Mouse (Mus musculus): Measurements from ENCODE around the gene Arrdc3. TPM values are rescaled to one million over a fixed set of nuclear protein-coding genes. Genes with fewer than 3 reads are reported as not detected.

Arrdc3 gene
- total RNA-seq (2021) = 10 to 100 TPM; 34.0 to 39.4 TPM
- long read RNA-seq, experiment 1, full-length matches to known transcripts = 31 of 41 reads
- long read RNA-seq, experiment 1, partial matches to known transcripts = 7 of 41 reads
- long read RNA-seq, experiment 1, other reads (novel, unspliced or antisense) = 3 of 41 reads
- long read RNA-seq, experiment 2, full-length matches to known transcripts = 37 of 45 reads
- long read RNA-seq, experiment 2, partial matches to known transcripts = 2 of 45 reads
- long read RNA-seq, experiment 2, other reads (novel, unspliced or antisense) = 6 of 45 reads

DNA sequence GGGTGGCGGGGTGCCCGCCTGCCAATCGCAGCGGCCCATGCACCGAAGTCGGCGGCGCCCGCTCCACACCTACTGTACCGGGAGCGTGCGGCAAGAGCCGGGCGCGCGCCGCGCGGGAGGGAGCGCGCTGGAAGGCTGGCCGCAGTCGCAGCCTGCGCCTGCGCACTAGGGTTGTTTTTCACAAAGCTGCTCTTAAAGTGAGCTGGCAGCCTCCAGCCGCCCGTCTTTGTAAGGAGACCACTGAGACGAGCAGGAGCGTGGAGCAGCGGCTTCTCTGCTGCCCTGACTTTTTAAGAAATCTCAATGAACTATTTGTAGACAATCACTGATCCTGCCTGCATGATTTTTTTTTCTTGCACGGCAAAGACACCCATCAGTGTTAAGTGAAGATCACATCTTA, at the start of gene Arrdc3:
Gene Arrdc3 (plus strand): TSS at position 195 of the 400 bp plus-strand sequence.
- Histone ChIP-seq H3K4me3 (peak within 1 kb of the TSS; percentile 70), H3K27ac (peak within 1 kb of the TSS; percentile 100)
- DNase-seq (ENCODE audit: extremely low spot score in 1 of 2, low spot score in 2 of 2) = peak; percentile 97
- intact Hi-C loops (cut with DNase I) = loop anchor here (2.0 to 10.0 kb wide), 4 partner anchors 212 to 772 kb away; partner anchors contain the start of gene Lysmd3
- TF ChIP-seq CTCF (IDR thresholded peaks at IDR 0.05) = no peak

DNA sequence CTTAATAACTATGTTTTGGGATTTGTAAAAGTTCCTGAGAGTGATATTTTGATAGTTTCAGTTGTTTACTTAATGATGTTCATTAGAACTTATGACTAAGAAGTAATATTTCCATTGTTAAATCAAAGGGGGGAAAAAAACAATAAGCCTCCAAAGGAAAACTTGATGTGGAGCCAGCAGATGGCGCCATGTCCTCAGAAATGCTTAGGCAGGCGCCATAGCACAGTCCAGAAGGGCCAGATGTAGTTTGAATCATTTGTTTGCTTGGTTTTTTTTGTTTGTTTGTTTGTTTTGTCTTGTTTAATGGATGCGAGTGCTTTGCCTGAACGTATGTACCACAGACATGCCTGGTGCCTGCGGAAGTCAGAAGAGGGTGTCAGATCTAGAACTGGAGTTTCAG, 21.0 kb upstream of the Arrdc3 start:
- peak; percentile 56 to 75 for DNase-seq (ENCODE audit: extremely low spot score in 1 of 2, low spot score in 2 of 2)
- Histone ChIP-seq H3K4me3 (no peak overlapping the region), H3K27ac (no peak overlapping the region)
- intact Hi-C loops (cut with DNase I) = loop anchor here (1.0 to 2.0 kb wide), 4 partner anchors 293 to 565 kb away; no protein-coding TSS in a partner anchor
- TF ChIP-seq CTCF (IDR thresholded peaks at IDR 0.05) = peak; percentile 87

GRCm38 (mm10) chr13:80864195-80864594, 19.0 kb upstream of the Arrdc3 start:
- intact Hi-C loops (cut with DNase I) = no loop called here
- Histone ChIP-seq H3K4me3 (no peak overlapping the region), H3K27ac (no peak overlapping the region)
- no peak for TF ChIP-seq CTCF (IDR thresholded peaks at IDR 0.05)
- no peak for DNase-seq (ENCODE audit: extremely low spot score in 1 of 2, low spot score in 2 of 2)

DNA sequence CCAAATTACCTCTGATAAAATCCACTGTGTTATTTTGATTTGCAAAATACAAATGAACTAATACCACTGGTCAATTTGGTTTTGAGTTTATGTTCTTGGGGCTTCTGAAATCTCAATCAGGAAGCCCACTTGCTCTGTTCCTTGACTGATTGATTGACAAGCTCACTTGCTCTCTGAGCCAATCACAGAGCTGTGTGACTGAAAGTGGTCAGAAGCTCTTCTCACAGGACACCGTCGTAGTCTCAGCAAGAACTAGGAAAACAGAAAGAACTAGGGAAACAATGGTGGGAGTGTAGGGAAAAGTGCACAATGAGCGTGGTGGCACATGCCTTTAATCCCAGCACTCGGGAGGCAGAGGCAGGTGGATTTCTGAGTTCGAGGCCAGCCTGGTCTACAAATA, 8.1 kb upstream of the Arrdc3 start:
- no peak overlapping the region for H3K27ac ChIP-seq
- no peak overlapping the region for H3K4me3 ChIP-seq
- no peak for DNase-seq (ENCODE audit: extremely low spot score in 1 of 2, low spot score in 2 of 2)
- intact Hi-C loops (cut with DNase I) = no loop called here
- no peak for TF ChIP-seq CTCF (IDR thresholded peaks at IDR 0.05)

GRCm38 (mm10) chr13:80880756-80881155, 2.4 kb upstream of the Arrdc3 start:
- no peak overlapping the region for H3K27ac ChIP-seq
- intact Hi-C loops (cut with DNase I) = loop anchor here (1.0 to 10.0 kb wide), 5 partner anchors 227 to 774 kb away; partner anchors contain the start of gene Lysmd3
- no peak; the same call in 1 of the 2 replicates for TF ChIP-seq CTCF (IDR thresholded peaks at IDR 0.05)
- DNase-seq (ENCODE audit: extremely low spot score in 1 of 2, low spot score in 2 of 2) = peak in 1 of 2 experiments; percentile 24
- H3K4me3 ChIP-seq = no peak overlapping the region

GRCm38 (mm10) chr13:80881722-80882500, 1.3 kb upstream of the Arrdc3 start:
- peak in 1 of 2 experiments; percentile 41 for DNase-seq (ENCODE audit: extremely low spot score in 1 of 2, low spot score in 2 of 2)
- intact Hi-C loops (cut with DNase I) = loop anchor here (2.0 to 10.0 kb wide), 5 partner anchors 213 to 773 kb away; partner anchors contain the start of gene Lysmd3
- H3K27ac ChIP-seq = peak overlapping the region; percentile 100
- peak; percentile 89 for TF ChIP-seq CTCF (IDR thresholded peaks at IDR 0.05)
- H3K4me3 ChIP-seq = no peak overlapping the region

- intact Hi-C loops (cut with DNase I) = loop anchor here (2.0 to 10.0 kb wide), 4 partner anchors 212 to 772 kb away; partner anchors contain the start of gene Lysmd3
- DNase-seq (ENCODE audit: extremely low spot score in 1 of 2, low spot score in 2 of 2) = no peak
- TF ChIP-seq CTCF (IDR thresholded peaks at IDR 0.05) = no peak
- H3K27ac ChIP-seq = peak overlapping the region; percentile 100
- H3K4me3 ChIP-seq = peak overlapping the region; percentile 70
These were observed 458 bp upstream of the Arrdc3 start for GRCm38 (mm10) chr13:80882716-80883135.

- no peak for TF ChIP-seq CTCF (IDR thresholded peaks at IDR 0.05)
- intact Hi-C loops (cut with DNase I) = loop anchor here (2.0 to 10.0 kb wide), 6 partner anchors 79 to 899 kb away; partner anchors contain the start of genes Cetn3 and Lysmd3
- Histone ChIP-seq H3K27ac (peak overlapping the region; percentile 100), H3K4me3 (peak overlapping the region; percentile 70)
- DNase-seq (ENCODE audit: extremely low spot score in 1 of 2, low spot score in 2 of 2) = no peak
These were observed 629 bp downstream of the Arrdc3 start for GRCm38 (mm10) chr13:80883649-80884376.

- intact Hi-C loops (cut with DNase I) = loop anchor here (2.0 to 10.0 kb wide), 5 partner anchors 78 to 898 kb away; partner anchors contain the start of genes Cetn3 and Lysmd3
- TF ChIP-seq CTCF (IDR thresholded peaks at IDR 0.05) = no peak
- Histone ChIP-seq H3K4me3 (peak overlapping the region; percentile 70), H3K27ac (peak overlapping the region; percentile 100)
- DNase-seq (ENCODE audit: extremely low spot score in 1 of 2, low spot score in 2 of 2) = peak; percentile 61 to 78
These were observed 1.3 kb downstream of the Arrdc3 start for GRCm38 (mm10) chr13:80884377-80884983.

DNA sequence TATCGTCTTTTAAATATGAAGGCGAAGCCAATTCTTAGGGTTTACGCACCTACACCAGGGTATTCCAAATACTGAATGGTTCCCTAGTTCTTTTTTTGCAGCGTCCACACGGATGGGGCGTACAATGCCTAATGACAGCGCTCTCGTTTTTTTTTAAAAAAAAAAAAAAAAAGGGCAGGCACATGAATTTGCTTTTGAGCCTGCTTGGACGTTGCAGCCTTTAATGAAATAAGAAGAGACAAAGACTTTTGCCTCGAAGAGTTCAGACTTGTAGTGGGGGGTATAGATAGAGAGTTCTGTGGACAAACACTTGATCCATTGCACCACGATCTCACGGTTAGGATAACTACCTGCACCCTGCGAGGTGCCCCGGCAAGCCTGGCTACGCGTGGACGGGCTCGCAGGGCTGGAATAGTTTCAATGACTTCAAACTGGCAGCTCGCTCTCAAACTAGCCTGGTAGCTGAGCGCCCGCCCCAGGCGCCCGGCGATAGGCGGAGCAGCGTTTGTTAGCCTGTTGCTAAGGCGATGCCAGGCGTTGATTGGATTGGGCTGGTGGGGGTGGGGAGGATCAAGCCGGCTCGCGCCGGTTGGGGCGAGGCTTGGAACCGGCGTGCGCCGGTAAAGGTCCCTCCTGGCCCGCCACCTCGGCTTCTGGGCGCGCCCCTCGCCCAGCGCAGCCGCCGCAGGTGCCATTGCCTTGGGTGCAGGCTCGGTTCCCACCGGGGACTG, 2.1 kb downstream of the Arrdc3 start:
- peak overlapping the region; percentile 70 for H3K4me3 ChIP-seq
- intact Hi-C loops (cut with DNase I) = loop anchor here (2.0 to 10.0 kb wide), 3 partner anchors 78 to 898 kb away; partner anchors contain the start of genes Cetn3 and Lysmd3
- TF ChIP-seq CTCF (IDR thresholded peaks at IDR 0.05) = no peak
- DNase-seq (ENCODE audit: extremely low spot score in 1 of 2, low spot score in 2 of 2) = peak; percentile 87 to 93
- H3K27ac ChIP-seq = peak overlapping the region; percentile 100
